Comparison of ENCODE assay signal across 9 mouse cellular contexts in the genomic region with DNA sequence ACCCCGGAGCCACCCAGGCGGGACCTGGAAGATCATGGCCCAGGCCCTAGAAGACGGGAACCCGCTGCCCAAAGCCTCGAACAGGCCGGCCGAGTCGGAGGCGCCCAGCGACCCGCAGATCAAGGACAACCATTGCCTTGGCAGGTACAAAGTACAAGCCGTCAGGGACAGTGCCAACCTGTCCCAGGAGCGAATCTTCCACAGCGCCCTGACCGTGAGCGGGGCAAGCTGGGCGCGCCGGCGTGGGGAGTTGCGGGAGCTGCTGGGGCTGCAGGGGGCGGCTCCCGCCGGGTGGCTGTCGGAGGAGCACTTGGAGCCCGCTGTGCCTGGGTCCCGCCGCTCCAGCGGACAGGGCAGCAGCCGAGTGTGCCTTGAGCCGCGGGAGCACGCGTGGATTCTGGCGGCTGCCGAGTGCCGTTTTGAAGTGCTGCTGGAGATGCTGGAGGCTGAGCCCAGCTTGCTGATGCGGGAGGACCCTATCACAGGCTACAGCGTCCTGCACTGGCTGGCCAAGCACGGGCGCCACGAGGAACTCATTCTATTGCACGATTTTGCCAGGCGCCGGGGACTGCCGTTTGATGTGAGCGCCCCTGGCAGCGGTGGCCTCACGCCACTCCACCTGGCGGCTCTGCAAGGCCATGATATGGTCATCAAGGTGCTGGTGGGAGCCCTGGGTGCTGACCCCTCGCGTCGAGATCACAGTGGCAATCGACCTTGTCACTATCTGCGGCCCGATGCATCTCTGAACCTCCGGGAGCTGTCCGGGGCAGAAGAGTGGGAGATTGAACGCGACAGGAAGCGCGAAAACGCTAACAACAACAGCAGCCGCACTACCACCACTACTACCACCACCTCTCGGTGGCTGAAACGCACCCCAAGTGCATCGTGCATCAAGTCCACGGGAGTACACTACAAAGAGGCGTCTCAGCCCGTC. TPM values are rescaled to one million over a fixed set of nuclear protein-coding genes. Genes with fewer than 3 reads are reported as not detected.
DNase-seq lines count a peak whose midpoint lies in the region; ATAC-seq lines count a peak whose summit lies in the region.
"Had no signal": no experiment of that assay in that cellular context is flagged by ENCODE, and none has a peak within 500 bp of the region (broad histone marks: within the 10 kb centered on the region; RNA-seq: fewer than 3 reads in every experiment).

No protein-coding gene starts in this region.

- peaks cover 3% of the 10 kb centered on the region; the same call in 1 of the 2 replicates for H3K4me1 ChIP-seq in embryonic facial prominence, embryonic 11.5 days (ENCODE audit: control insufficient read depth, insufficient read depth, low read length)
- H3K4me1 ChIP-seq in intestine, embryonic 14.5 days (replicated peaks; ENCODE audit: control insufficient read depth, insufficient read depth, low read length) = no peaks in the 10 kb centered on the region
- H3K4me1 ChIP-seq in megakaryocyte, embryonic 14.5 days = peaks cover 22% of the 10 kb centered on the region

- no peak overlapping the region for H3K27ac ChIP-seq in embryonic facial prominence, embryonic 11.5 days (replicated peaks; ENCODE audit: low read depth, low read length)
- H3K27ac ChIP-seq in intestine, embryonic 14.5 days (ENCODE audit: low read depth) = no peak overlapping the region

- peaks cover 28% of the 10 kb centered on the region for H3K27me3 ChIP-seq in embryonic facial prominence, embryonic 11.5 days (ENCODE audit: control insufficient read depth, insufficient read depth, low read length)
- peaks cover 52% of the 10 kb centered on the region for H3K27me3 ChIP-seq in intestine, embryonic 14.5 days (replicated peaks; ENCODE audit: control insufficient read depth, insufficient read depth, low read length)
- H3K27me3 ChIP-seq in megakaryocyte, embryonic 14.5 days (replicated peaks) = peaks cover 90% of the 10 kb centered on the region

- H3K9me3 ChIP-seq in embryonic facial prominence, embryonic 11.5 days (replicated peaks; ENCODE audit: control insufficient read depth, low read length) = no peaks in the 10 kb centered on the region
- H3K9me3 ChIP-seq in intestine, embryonic 14.5 days (ENCODE audit: control insufficient read depth, low read length) = no peaks in the 10 kb centered on the region
- H3K9me3 ChIP-seq in megakaryocyte, embryonic 14.5 days = peaks cover 19% of the 10 kb centered on the region; the same call in 1 of the 2 replicates

- WGBS in embryonic facial prominence, embryonic 11.5 days = 14% methylated on average over 67 of the region's 70 CpGs
- 10% methylated on average over 70 of the region's 70 CpGs for WGBS in intestine, embryonic 14.5 days

- H3K9ac ChIP-seq in embryonic facial prominence, embryonic 11.5 days (replicated peaks; ENCODE audit: low read length) = no peak overlapping the region
- H3K9ac ChIP-seq in intestine, embryonic 14.5 days (ENCODE audit: low read length) = no peak overlapping the region

- H3K4me2 ChIP-seq in embryonic facial prominence, embryonic 11.5 days (ENCODE audit: low read depth, low read length) = peak overlapping the region; percentile 46
- peak overlapping the region; percentile 50 for H3K4me2 ChIP-seq in intestine, embryonic 14.5 days (ENCODE audit: low read length)

- DNase-seq in gastrocnemius, postnatal 14 days = peak; percentile 13
- DNase-seq in gastrocnemius, postnatal 25 days = no peak
- peak; percentile 13 to 25 for DNase-seq in B cell, adult 2 months
- DNase-seq in embryonic facial prominence, embryonic 11.5 days (ENCODE audit: low spot score) = no peak
- peak; percentile 59 for DNase-seq in intestine, embryonic 14.5 days (ENCODE audit: low spot score)
- no peak for DNase-seq in frontal cortex, adult 2 months (ENCODE audit: extremely low spot score in 1 of 2, low spot score in 1 of 2)
- DNase-seq in layer of hippocampus, adult 18-20 months (ENCODE audit: low spot score in 2 of 2) = no peak

- H3K4me3 ChIP-seq in embryonic facial prominence, embryonic 11.5 days (ENCODE audit: low read depth, low read length) = peak overlapping the region; percentile 21
- H3K4me3 ChIP-seq in intestine, embryonic 14.5 days (ENCODE audit: low read depth, low read length) = peak overlapping the region; percentile 22
- H3K4me3 ChIP-seq in megakaryocyte, embryonic 14.5 days (replicated peaks) = peak overlapping the region; percentile 83

- intact Hi-C loops in gastrocnemius, postnatal 14 days (cut with DNase I; ENCODE audit: low total_unique reads) = no loop called here

- no peak for ATAC-seq in embryonic facial prominence, embryonic 11.5 days (replicated peaks; ENCODE audit: insufficient number of reproducible peaks, low FRiP score, low TSS enrichment, low read depth)
- ATAC-seq in intestine, embryonic 14.5 days (replicated peaks; ENCODE audit: low FRiP score, low TSS enrichment, low read depth) = no peak

- no peaks in the 10 kb centered on the region for H3K36me3 ChIP-seq in embryonic facial prominence, embryonic 11.5 days (replicated peaks; ENCODE audit: control insufficient read depth, insufficient read depth, low read depth, low read length)
- no peaks in the 10 kb centered on the region for H3K36me3 ChIP-seq in intestine, embryonic 14.5 days (ENCODE audit: control insufficient read depth, insufficient read depth, low read length)
- no peaks in the 10 kb centered on the region for H3K36me3 ChIP-seq in megakaryocyte, embryonic 14.5 days (replicated peaks; ENCODE audit: low read length)

RNA-seq across cellular contexts. Expression of a gene that starts 0.5 kb away (rescaled TPM):
- total RNA-seq in gastrocnemius, postnatal 14 days (2021) = not detected
- total RNA-seq in gastrocnemius, postnatal 25 days (2021) = not detected
- polyA plus RNA-seq in embryonic facial prominence, embryonic 11.5 days (2014; fragmentation: Nextera tagmentation; extraction: Ambion mirVana) = not detected in 2 replicates
- 0.11 TPM in 1 of 2 replicates, not detected in the other for polyA plus RNA-seq in intestine, embryonic 14.5 days (2014; fragmentation: Nextera tagmentation; extraction: Ambion mirVana)
- polyA plus RNA-seq in megakaryocyte, embryonic 14.5 days (2012; ENCODE audit: insufficient read depth, low replicate concordance) = not detected in 2 replicates
- polyA plus RNA-seq in frontal cortex, adult 2 months (2012; rRNA removed) = 0.06 TPM in 1 of 2 replicates, not detected in the other
- not detected for total RNA-seq in layer of hippocampus, adult 18-20 months (2021)
- total RNA-seq: hematopoietic stem cell, adult 5-6 weeks had no signal

RNA-seq across cellular contexts. Expression of a gene that starts 36.0 kb away (rescaled TPM):
- total RNA-seq in gastrocnemius, postnatal 14 days (2021) = 100 to 1,000 TPM; 417 to 466 TPM
- total RNA-seq in gastrocnemius, postnatal 25 days (2021) = 100 to 1,000 TPM; 239 to 266 TPM
- 502 and 510 TPM in 2 replicates for polyA plus RNA-seq in embryonic facial prominence, embryonic 11.5 days (2014; fragmentation: Nextera tagmentation; extraction: Ambion mirVana)
- polyA plus RNA-seq in intestine, embryonic 14.5 days (2014; fragmentation: Nextera tagmentation; extraction: Ambion mirVana) = 637 and 732 TPM in 2 replicates
- polyA plus RNA-seq in megakaryocyte, embryonic 14.5 days (2012; ENCODE audit: insufficient read depth, low replicate concordance) = 63.5 and 367 TPM in 2 replicates
- polyA plus RNA-seq in frontal cortex, adult 2 months (2012; rRNA removed) = 236 and 294 TPM in 2 replicates
- 100 to 1,000 TPM; 252 to 254 TPM for total RNA-seq in layer of hippocampus, adult 18-20 months (2021)

RNA-seq across cellular contexts. Expression of a gene that starts 57.6 kb away (rescaled TPM):
- total RNA-seq in gastrocnemius, postnatal 14 days (2021) = 1 to 10 TPM; 4.3 to 7.0 TPM
- total RNA-seq in gastrocnemius, postnatal 25 days (2021) = 1 to 10 TPM; 2.7 to 2.9 TPM
- 57.0 and 59.2 TPM in 2 replicates for polyA plus RNA-seq in embryonic facial prominence, embryonic 11.5 days (2014; fragmentation: Nextera tagmentation; extraction: Ambion mirVana)
- polyA plus RNA-seq in intestine, embryonic 14.5 days (2014; fragmentation: Nextera tagmentation; extraction: Ambion mirVana) = 19.9 and 21.3 TPM in 2 replicates
- polyA plus RNA-seq in megakaryocyte, embryonic 14.5 days (2012; ENCODE audit: insufficient read depth, low replicate concordance) = 0.92 and 3.7 TPM in 2 replicates
- polyA plus RNA-seq in frontal cortex, adult 2 months (2012; rRNA removed) = 38.6 and 40.7 TPM in 2 replicates
- total RNA-seq in layer of hippocampus, adult 18-20 months (2021) = 10 to 100 TPM; 47.6 to 48.4 TPM

Comparison
In these comparisons a context has a peak if more than half of its experiments do, and no peak if none do; other contexts are left out.
1. DNase-seq: peak in gastrocnemius, postnatal 14 days (single experiment), B cell, adult 2 months (2 of 2) and intestine, embryonic 14.5 days (single experiment); none in gastrocnemius, postnatal 25 days (single experiment), embryonic facial prominence, embryonic 11.5 days (single experiment), frontal cortex, adult 2 months (0 of 2) and layer of hippocampus, adult 18-20 months (0 of 2).
2. H3K4me3 ChIP-seq: peak in every context shown above with its lines; median percentile 83 in megakaryocyte, embryonic 14.5 days; 22 in intestine, embryonic 14.5 days; 21 in embryonic facial prominence, embryonic 11.5 days.